Mouse (Mus musculus) embryo, embryonic 9.5 days (tissue): ENCODE data around the gene Nrp2.

Experiments
- DNase-seq: peaks from one replicate; pipeline ENCODE4 v3.0.0-alpha.2; 2017; ENCODE audit errors: extremely low spot score

The Nrp2 gene

DNA sequence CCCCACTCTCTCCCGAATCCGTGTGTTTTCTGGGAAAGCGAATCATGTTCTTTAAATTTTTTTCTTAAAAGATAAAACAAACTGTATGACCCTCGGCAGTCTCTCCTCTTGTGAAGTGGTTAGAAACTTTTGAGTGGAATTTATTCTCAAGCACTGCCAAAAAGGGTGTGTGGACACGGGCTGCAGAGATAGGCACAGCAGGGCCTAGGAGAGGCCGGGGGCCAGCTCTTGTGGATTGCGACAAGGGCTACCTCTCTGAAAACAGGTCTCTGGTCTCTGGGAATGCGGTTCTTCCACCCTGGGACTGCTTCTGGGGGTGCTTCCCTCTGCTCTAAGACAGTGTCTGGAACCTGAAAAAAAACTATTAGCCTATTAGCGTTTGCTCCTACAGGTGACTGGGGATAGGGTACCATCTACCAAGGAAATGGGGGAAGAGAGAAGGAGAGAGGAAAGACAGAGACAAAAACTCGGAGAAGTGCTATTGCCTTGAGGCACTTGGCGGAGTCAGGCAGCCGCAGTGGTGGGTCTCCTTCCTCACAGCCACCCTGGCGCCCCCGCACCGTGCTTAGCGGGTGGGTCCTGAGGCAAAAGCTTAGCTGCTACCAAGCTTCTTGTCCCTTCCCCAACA, 1.9 kb downstream of the Nrp2 start:
- no peak for DNase-seq

DNA sequence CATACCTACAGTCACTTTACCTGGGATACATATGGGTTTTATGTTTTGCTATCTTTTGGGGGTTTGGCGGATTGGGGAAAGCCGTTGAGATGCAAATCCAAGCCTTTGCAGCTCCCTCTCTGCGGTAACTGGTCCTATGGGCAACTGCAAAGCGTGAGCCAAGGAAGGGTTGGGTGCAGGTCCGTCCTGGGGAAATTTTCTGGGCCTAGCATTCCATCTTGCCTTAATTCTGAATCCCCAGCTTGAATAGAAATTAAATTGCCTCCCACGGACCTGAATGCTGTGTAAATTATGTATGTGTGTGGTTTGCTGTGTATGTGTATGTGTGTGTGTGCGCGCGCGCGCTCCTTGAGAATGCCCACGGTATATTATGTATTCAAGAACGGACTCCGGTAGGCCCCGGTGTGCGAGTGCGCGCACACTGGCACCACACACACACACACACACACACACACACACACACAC, 2.5 kb downstream of the Nrp2 start:
- no peak for DNase-seq

DNA sequence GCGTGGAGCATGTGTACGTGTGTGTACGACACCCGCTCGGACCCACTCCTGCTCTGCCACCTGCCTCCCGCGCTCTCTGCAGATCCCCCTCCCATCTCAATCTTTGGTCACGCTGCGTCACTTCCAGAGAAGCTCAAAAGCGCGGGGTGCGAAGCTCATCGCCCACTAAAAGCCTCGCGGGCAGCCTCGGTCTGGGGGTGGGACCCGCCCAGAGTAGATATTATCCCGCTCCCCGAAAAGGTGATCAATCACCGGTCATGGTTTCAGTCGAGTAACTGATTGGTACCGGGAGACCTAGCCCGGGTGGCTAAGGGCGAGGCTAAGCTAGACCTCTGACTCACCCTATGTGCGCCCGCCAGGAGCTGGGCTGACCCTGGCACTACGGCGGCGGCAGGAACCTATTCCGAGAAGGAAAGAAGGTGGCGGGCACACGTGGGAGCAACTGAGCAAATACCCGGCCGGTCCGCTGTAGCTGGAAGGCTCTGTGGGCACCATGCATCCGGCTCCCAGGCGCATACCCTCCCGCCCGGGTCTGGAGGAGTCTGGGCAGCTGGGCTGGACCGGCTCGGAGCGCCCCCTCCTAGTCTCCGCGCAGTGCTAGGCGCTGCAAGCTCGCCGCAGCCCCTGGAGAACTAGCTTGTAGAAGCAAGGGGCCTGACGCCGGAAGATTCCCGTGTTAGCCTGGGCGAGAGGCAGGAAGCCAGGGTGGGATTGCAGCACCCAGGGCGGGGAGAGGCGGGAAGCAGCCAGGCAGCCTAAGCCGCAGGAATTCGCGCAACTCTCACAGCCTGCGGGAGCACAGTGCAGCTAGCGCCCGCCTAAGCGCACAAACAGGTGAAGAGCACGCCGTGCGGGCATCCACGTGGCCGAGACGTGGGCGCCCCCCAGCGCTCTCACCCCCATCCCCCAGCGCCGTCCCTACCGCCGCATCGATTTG, 3.3 kb downstream of the Nrp2 start:
- DNase-seq: peak; percentile 78

DNA sequence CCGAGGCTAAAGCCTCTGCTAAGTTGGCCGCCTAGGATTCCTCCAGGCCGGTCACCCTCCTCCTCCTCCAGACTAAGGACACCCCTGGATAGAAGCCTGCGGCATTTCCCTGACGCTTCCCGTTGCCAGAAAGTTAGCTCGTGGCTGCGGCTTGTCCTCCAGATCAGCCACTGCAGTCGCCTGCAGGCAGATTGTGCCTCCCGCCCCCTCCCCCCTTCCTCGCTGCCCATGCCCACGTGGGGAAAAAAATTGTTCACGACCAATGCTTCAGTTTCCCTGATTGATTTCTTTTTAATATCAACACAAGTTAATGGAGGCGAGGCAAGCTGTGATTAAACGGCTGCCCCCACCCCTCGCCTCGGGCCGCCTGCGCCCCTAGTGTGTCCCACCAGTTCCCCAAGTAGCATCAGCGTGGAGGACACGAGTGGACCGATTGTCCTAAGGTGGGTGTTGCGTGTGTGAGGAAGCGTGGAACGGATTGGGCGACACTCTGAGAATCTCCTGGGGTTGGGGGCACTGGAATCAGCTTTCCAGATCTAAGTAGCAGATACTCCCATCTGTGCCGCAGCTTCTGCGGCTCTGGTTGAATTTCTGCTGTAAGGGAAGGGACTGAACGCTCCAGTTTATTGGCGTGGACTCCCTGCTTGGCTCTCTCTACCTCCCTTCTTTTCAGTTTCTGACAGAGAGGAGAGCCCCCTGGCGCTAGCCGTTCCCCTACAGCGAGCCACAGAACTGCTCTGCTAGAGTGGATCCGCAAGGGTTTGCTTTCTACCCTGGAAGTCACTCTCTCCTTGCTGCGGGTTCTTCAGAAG, 4.2 kb downstream of the Nrp2 start:
- peak; percentile 71 for DNase-seq

DNA sequence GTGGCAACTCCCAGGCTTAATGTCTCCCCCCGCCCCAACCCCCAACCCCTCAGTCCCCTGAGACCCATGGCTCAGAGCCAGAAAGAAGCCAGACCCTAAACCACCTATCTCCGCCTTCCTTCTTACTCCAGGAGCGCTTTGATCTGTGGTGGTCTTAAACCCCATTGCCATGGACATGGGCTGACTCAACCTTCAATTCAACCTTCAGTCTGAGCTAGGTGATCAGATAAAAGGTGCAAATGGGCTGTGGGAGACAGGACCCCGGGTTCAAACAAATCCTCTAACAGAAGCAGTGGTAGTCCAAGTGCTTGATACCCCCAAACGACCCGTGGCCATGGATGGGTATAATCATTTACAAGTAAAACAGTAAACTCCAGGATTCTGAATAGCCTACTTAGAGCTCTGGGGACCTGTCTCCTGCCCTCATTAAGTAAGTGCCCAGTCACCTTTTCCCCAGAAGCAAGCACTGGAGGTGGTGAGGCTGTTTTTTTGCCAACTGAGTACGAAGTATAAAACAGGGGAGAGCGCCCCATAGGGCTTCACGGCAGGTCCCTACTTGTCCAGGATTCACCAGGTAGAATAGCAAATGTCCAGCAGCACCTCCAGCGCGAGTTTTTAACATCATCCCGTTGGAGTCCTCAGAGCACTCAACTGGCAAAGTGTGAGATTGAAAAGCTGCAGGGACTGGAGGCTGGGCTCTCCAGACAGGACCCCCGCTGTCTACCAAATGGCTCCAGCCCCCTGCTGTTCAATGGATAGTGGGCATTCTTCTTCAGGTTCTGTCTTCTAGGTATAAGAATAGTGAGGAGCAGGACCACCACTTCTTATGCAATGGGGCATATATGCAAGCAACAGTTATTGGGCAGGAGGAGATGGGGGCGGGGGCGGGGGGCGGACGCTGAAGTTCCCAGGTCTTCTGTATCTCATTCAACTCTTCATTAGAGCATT, 5.1 kb downstream of the Nrp2 start:
- no peak for DNase-seq

DNA sequence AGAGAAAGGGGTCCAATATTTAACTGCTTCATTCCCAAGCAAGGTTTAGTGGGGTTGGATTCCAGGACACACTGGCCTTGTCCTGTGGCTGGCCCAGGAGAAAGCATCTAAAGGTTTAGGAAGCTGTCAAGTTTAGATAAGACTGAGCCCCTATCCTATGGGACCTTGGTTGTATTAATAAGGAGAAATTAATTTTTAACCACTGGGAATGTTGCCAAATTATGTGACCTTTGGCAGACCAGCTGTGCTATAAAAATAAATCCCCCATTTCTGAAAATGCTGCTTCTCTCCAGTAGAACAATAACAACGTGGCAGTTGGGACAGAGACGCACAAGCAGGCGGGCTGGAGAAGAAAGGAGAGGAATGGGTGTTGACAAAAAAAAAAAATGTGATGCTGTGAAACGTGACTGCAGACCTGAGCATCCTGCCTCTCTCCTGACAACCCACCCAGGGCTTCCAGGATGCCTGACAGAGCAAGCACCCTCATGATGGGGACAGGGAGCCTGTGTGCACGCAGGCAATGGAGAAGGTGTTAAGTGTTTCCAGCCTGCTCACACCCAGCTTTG, 6.8 kb downstream of the Nrp2 start:
- DNase-seq: no peak

DNA sequence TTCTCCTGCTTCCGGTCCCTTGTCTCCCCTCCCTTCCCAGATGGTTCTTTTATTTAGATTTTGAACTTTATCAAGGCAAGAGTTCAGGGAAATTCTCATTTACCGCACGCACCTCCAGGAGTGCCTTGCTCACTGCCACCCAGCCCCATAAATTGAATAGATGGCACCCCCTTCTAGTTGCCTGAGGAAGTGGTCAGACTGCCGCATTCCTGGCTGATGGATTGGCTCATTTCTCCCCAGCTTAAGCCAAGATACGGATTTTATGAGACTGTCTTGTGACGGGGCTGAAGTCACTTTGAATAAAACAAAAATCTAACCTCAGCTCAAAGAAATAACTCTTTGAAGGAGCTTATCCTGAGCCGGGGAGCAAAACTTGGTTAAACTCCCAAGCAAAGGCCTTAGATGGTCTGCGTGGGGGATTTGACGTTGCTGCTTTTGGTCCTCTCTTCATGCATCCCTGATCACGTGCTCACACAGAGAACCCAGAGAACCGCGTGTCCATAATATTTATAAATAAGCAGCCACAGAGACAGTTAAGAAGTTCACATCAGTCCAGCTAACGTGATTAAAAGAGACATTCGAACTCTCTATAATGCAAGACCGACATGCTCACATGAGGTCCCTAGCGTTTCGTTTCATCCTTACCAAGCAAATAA, 10.1 kb downstream of the Nrp2 start:
- no peak for DNase-seq

DNA sequence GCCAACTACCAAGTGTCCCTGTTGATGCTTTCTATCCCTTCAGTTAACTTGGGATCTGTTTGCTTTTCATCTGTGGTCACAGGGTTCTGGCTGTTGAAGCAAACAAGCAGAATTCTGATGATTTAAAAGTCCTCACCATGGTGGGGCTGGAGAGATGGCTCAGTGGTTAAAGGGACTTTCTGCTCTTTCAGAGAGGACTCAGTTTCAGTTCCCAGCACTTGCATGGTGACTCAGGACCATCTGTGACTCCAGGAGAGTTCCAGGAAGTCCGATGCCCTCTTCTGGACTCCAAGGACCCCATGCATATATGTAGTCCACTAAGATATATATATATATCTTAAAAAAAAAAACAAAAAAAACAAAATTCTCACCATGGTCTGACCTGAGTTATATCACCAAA, 11.9 kb downstream of the Nrp2 start:
- no peak for DNase-seq

DNA sequence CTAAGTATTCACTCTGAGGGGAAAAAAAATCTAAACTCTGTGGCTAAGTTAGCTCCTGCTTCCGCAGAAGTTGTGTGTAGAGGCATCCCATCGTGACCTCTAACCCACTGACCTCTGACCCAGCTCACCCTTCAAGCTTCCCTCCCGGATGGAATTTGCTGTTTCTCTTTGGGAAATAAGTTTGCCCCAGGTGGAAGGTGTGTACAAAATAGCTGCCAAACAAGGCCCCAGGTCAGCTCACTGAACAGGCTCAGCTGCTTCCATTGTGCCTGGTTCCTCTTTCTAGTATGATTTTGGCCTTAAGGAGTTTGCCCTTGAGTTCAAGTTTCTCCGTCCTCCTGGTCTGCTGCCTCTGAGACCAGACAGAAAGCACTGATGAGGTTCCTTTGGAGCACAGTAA, 12.6 kb downstream of the Nrp2 start:
- no peak for DNase-seq

DNA sequence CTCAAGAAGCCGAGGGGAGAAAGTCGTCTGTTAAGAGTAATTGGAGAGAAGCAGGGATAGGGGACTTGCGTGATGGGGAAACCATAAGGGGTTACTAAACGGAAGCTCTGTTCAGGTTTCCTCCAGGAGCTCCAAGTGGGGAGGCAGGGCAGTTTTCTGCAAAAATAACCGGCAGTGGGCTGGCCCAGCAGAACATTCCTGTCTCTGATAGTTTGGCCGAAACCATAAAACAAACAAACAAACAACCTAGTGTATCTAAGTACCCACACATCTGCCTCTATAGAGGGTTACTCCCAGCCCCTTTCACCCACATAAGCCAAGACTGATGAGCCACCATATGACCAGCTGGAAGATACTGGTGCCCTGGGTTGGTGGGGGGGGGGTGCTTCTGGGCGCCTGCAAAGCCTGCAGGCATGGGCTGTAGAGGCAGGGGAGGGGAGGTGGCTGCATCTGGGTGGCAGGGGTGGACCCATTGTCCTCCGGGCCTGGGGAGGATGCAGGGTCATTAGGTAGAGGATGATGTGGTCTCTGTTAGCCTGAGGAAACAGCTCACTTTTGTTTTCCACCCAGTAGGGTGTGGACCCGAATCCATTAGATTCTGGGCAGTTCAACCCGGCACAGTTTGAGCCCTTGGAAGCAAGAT, 13.9 kb downstream of the Nrp2 start:
- no peak for DNase-seq

DNA sequence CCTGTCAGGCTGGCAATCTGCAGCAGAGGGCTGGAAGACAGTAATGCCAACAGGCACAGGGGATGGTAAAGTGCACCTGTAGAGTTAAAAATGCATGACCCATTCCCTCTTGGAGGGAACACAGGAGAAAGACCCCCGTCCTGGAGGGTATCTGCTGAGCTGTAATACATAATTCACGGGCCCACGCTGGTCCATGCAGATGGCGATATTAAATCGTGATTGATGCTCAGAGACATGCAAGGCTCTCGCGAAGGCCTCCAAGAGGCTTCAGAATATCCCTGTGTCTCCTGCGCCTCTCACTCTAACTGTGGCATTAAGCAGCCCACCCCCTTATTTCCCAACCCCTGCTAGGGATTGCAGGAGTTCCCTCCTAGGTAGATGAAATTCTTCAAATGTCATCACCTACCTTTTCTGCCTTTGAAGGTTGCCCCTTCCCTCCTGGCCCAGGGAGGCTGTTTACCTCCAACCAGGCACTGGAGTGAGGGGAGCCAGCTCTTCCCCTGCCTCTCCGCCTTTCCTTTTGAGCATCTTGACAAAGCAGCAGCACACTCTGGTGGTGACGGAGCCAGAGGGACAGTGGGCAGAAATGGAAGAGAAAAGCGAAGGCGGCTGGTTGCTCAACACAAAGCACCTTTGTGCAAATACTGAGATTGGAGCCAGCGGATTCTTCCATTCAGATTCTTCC, 14.6 kb downstream of the Nrp2 start:
- no peak for DNase-seq

DNA sequence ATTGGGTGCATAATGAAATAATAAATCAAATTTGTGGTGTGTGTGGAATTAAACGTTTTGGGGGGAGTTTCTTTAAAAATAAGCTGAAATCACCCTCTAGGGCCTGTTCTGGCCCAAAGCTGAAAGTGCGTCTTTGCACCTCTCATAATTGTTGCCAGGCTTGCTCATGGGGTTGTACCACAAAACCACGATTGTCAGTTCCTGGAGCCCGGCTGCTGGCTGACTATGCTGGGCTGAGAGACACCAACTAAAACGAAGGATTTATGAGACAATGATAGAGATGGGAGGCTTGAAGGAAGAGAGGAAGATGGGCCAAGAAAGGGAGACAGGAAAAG, 15.1 kb downstream of the Nrp2 start:
- DNase-seq: no peak

DNA sequence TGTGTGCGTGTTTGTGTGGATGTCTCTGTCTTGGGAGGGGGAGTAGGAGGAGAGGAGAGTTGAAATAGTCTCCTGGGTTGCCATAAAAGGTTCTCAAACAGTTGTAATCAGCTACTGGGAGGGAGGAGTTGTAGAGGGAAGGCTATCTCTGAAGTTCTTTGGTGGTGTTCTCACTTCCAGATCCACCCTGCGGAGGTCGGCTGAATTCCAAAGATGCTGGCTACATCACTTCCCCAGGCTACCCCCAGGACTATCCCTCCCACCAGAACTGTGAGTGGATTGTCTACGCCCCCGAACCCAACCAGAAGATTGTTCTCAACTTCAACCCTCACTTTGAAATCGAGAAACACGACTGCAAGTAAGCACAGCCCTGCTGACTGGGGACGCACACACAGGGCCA, 15.7 kb downstream of the Nrp2 start:
- no peak for DNase-seq

DNA sequence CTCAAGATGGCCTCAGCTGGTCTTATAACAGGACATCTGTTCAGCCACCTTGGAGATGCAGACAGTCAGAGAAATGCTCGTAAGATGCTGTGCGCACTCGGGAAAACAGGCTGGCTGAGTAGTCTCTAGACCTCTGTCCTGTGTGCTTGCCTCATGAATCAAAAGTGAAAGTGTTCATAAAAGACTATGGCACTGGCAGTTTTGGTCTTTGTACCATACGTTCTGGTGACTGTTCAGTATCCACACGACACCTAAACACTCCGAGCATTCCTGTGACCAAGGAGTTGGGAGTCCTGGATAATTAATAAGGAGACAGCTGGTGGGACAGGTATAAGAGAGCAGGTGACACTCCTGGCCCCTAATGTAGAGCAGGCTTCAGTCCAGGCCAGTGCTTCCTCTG, 16.7 kb downstream of the Nrp2 start:
- DNase-seq: no peak

DNA sequence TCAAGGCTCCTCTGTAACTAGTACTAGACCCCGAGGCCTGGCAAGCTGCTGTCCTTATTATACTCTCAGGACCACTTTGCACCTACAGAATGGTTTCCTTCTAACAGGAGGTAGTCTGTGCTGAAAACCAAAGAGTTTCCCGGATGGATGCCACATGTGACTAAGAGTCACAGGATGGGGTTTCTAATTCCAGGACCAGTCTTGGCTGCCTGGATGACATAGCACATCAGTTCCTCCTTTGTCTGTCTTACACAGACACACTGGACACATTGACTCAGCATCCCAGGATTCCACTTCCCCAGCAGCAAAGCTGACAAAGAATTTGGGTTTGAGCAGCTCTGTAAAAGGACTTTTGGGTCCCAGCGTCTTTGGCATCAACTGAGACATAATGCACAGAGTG, 17.1 kb downstream of the Nrp2 start:
- DNase-seq: no peak

DNA sequence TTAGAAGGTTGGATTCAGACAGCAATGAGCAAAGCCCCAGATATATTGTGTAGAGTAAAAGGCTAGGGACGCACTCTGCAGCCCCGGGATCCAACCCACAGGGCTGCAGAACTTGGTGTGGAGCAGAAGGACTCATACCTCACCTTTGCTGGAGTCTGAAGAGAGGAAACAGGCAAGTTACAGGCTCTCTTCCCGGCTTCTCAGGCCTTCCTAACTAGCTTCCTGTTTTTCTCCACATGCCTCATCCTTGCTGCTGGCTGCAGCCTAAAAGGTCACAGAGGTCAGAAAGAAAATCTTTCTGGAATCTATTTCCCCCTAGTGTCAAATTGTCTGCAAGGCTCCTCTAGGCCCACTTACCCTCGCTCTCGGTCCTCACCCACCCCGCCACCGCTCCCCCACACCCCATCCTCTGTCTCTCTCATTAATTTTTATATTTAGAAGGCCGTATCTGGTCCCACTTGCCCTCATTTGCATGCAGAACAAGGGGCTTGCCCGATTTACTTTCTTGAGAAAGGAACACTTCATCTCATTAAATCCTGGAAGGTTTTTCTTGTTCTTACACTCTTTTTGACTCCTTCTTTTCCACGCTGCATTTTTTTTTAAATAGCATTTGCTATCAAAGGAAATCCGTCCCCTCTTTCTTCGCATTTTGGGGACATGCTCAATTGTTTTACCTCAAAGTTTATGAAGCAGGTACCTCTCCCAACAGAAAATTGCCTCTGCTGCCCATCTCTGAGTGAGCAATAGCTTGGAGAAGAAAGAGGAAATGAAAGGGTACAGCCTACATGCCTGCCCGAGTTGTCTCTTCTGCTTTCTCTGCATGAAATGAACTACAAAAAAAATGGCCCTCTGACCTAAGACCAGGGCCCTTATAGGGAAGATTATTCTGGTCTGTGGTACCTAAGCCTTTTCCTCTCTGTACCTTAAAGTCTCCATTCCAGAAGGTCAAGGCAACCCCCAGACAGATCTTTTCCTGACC, 17.9 kb downstream of the Nrp2 start:
- no peak for DNase-seq

DNA sequence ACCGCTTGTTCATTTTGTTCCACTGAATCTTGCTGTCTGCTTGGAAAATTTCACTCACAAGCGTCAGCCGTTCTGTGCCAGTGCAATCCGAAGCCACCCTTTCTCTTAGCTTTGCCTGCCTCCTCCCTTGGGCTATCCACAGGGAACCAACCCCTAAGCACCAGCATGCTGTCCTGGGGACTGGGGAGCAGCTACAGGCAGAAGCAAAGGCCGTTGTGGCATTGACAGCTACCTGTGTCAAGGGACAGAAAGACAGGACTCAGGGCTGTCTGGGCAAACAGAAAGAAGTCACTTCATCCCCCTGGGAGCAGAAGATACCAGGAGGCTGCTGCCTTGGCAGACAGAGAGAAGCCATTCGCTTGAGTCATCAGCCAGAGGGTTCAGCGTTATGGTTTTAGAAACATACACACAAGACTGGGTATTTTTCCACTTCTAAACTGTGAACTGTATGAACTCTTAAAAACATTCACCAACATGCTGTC, 18.7 kb downstream of the Nrp2 start:
- DNase-seq: no peak

DNA sequence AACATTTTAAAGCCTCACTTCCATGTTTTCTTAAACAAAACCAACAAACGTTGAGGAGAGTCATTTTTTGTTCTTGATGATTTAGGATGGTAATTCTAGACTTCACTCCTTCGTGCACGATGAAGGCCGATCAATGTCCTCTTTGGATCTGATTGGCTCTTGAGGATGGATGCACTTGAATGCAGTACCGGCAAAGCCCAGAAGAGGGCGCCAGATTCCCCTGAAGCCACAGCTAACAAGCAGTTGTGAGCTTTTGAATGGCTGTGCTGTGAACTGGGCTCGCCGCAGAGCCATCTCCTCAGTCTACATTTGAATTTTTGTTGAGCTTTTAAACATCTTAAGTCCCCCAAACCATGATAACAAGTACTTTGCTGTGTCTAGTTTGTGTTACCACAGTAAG, 19.4 kb downstream of the Nrp2 start:
- DNase-seq: no peak
